ENCODE assay signal across 23 mouse cellular contexts in genomic region chr9:58668171-58668570, GRCm38 (mm10).
A peak's percentile ranks its signal among the peaks of the same experiment; 100 is the strongest.
DNase-seq lines count a peak whose midpoint lies in the region; ATAC-seq and TF ChIP-seq lines count a peak whose summit lies in the region.
"Had no signal": no experiment of that assay in that cellular context is flagged by ENCODE, and none has a peak within 500 bp of the region (broad histone marks: within the 10 kb centered on the region; RNA-seq: fewer than 3 reads in every experiment).

No protein-coding gene starts in this region.

- peak overlapping the region; percentile 75 for H3K27ac ChIP-seq in heart, embryonic 13.5 days (replicated peaks)
- H3K27ac ChIP-seq in heart, postnatal 0 days (ENCODE audit: low read depth), result no peak overlapping the region
- no peak overlapping the region for H3K27ac ChIP-seq in heart, adult 2 months
- peak overlapping the region; percentile 39; the same call in 1 of the 2 replicates for H3K27ac ChIP-seq in embryonic fibroblast, embryonic 13.5 days (ENCODE audit: insufficient read depth, low read length)
- H3K27ac ChIP-seq: embryonic facial prominence, embryonic 12.5 days; forebrain, embryonic 13.5 days; hindbrain, embryonic 13.5 days; hindbrain, postnatal 0 days had no signal

- H3K4me2 ChIP-seq in heart, embryonic 13.5 days, result no peak overlapping the region
- no peak overlapping the region for H3K4me2 ChIP-seq in heart, postnatal 0 days (ENCODE audit: low read depth, low read length)
- H3K4me2 ChIP-seq: embryonic facial prominence, embryonic 12.5 days; forebrain, embryonic 13.5 days; hindbrain, embryonic 13.5 days had no signal

- no peak overlapping the region for H3K4me3 ChIP-seq in heart, embryonic 13.5 days
- no peak overlapping the region for H3K4me3 ChIP-seq in heart, postnatal 0 days (ENCODE audit: low read depth, low read length)
- no peak overlapping the region for H3K4me3 ChIP-seq in heart, adult 2 months
- H3K4me3 ChIP-seq in embryonic fibroblast, embryonic 13.5 days (ENCODE audit: insufficient read depth, low read length), result no peak overlapping the region
- H3K4me3 ChIP-seq: embryonic facial prominence, embryonic 12.5 days; forebrain, embryonic 13.5 days; hindbrain, embryonic 13.5 days had no signal

- no peak for TF ChIP-seq CTCF in heart, postnatal 0 days (IDR thresholded peaks at IDR 0.05; ENCODE audit: low read depth)
- no peak for TF ChIP-seq CTCF in heart, adult 2 months (IDR thresholded peaks at IDR 0.05)
- no peak for TF ChIP-seq CTCF in embryonic fibroblast, embryonic 13.5 days (IDR thresholded peaks at IDR 0.05; ENCODE audit: borderline replicate concordance, insufficient read depth, low read length)

- WGBS in heart, embryonic 13.5 days, result 78% methylated on average over 3 of the region's 3 CpGs
- 42% methylated on average over 3 of the region's 3 CpGs for WGBS in heart, postnatal 0 days
- 81% methylated on average over 3 of the region's 3 CpGs for WGBS in heart, adult 2 months

- H3K79me2 ChIP-seq in heart, adult 2 months (replicated peaks; ENCODE audit: control insufficient read depth, insufficient read depth, low read length), result no peaks in the 10 kb centered on the region

- no peak for ATAC-seq in heart, embryonic 13.5 days (ENCODE audit: extremely low read depth, insufficient number of reproducible peaks, low FRiP score, low TSS enrichment)
- peak; percentile 44; the same call in 1 of the 2 replicates for ATAC-seq in heart, postnatal 0 days (ENCODE audit: insufficient read depth, low read depth)
- ATAC-seq in monocyte, adult 5-6 weeks (replicated peaks; ENCODE audit: insufficient number of reproducible peaks, low FRiP score, low TSS enrichment, poor library complexity, severe bottlenecking), result no peak
- ATAC-seq: CD4-positive, CD25-positive, alpha-beta regulatory T cell, adult 4 months; forebrain, embryonic 13.5 days; forebrain, postnatal 0 days; hindbrain, postnatal 0 days had no signal

- TF ChIP-seq EP300 in heart, postnatal 0 days (IDR thresholded peaks at IDR 0.05; ENCODE audit: low read depth), result no peak
- TF ChIP-seq EP300 in heart, adult 2 months (IDR thresholded peaks at IDR 0.05; ENCODE audit: insufficient read depth, low read depth, low read length), result no peak

- intact Hi-C loops in heart, postnatal 36 days (cut with DNase I), result no loop called here
- intact Hi-C loops in heart, adult 2 months (cut with DNase I), result no loop called here

- no peaks in the 10 kb centered on the region for H3K9me3 ChIP-seq in heart, embryonic 13.5 days
- H3K9me3 ChIP-seq in heart, postnatal 0 days (replicated peaks; ENCODE audit: control insufficient read depth, low read length), result no peaks in the 10 kb centered on the region
- H3K9me3 ChIP-seq: embryonic facial prominence, embryonic 12.5 days; forebrain, embryonic 13.5 days; G1E; hindbrain, embryonic 13.5 days had no signal

- H3K9ac ChIP-seq in heart, embryonic 13.5 days, result no peak overlapping the region
- H3K9ac ChIP-seq in heart, postnatal 0 days (replicated peaks; ENCODE audit: low read depth, low read length), result no peak overlapping the region
- H3K9ac ChIP-seq in heart, adult 2 months (ENCODE audit: low read depth, low read length), result no peak overlapping the region
- H3K9ac ChIP-seq: embryonic facial prominence, embryonic 12.5 days; forebrain, embryonic 13.5 days; forebrain, postnatal 0 days; hindbrain, embryonic 13.5 days had no signal

- no peak for TF ChIP-seq POLR2A in heart, adult 2 months (IDR thresholded peaks at IDR 0.05; ENCODE audit: insufficient read depth, low read depth, low read length)
- TF ChIP-seq POLR2A in embryonic fibroblast, embryonic 13.5 days (IDR thresholded peaks at IDR 0.05; ENCODE audit: low read depth, low read length), result no peak

- DNase-seq in heart, adult 11 months, result peak; percentile 74
- no peak for DNase-seq in heart, postnatal 4 days
- DNase-seq in heart, postnatal 36 days, result no peak
- DNase-seq in heart, postnatal 0 days (ENCODE audit: low spot score), result no peak
- no peak for DNase-seq in heart, adult 2 months
- DNase-seq: adrenal gland, postnatal 14 days; B cell, adult 2 months; cerebellum, adult 11-12 months; cerebellum, adult 9-10 months; cerebellum, postnatal 25 days; forebrain, postnatal 0 days; gastrocnemius, postnatal 14 days; kidney, adult 11 months; kidney, adult 9 months had no signal

- peaks cover 38% of the 10 kb centered on the region for H3K4me1 ChIP-seq in heart, embryonic 13.5 days
- peaks cover 14% of the 10 kb centered on the region; the same call in 1 of the 2 replicates for H3K4me1 ChIP-seq in heart, postnatal 0 days (ENCODE audit: control insufficient read depth, insufficient read depth)
- H3K4me1 ChIP-seq in heart, adult 2 months (ENCODE audit: control insufficient read depth, insufficient read depth, low read length), result peaks cover 3% of the 10 kb centered on the region
- H3K4me1 ChIP-seq in embryonic fibroblast, embryonic 13.5 days (ENCODE audit: control insufficient read depth, insufficient read depth, low read length), result peaks cover 14% of the 10 kb centered on the region

- H3K36me3 ChIP-seq in heart, embryonic 13.5 days, result peaks cover 31% of the 10 kb centered on the region
- H3K36me3 ChIP-seq in heart, postnatal 0 days (replicated peaks; ENCODE audit: control insufficient read depth, insufficient read depth, low read length), result peaks cover 25% of the 10 kb centered on the region
- H3K36me3 ChIP-seq in heart, adult 2 months (ENCODE audit: control insufficient read depth, insufficient read depth, low read length), result no peaks in the 10 kb centered on the region
- H3K36me3 ChIP-seq: embryonic facial prominence, embryonic 12.5 days had no signal

- H3K27me3 ChIP-seq in heart, embryonic 13.5 days (replicated peaks), result no peaks in the 10 kb centered on the region
- H3K27me3 ChIP-seq in heart, postnatal 0 days (ENCODE audit: control insufficient read depth, insufficient read depth, low read length), result no peaks in the 10 kb centered on the region
- no peaks in the 10 kb centered on the region for H3K27me3 ChIP-seq in heart, adult 2 months (ENCODE audit: control insufficient read depth, insufficient read depth, low read length)
- H3K27me3 ChIP-seq: embryonic facial prominence, embryonic 12.5 days; forebrain, embryonic 13.5 days; hindbrain, embryonic 13.5 days had no signal

Comparison
In these comparisons a context has a peak if more than half of its experiments do, and no peak if none do; other contexts are left out.
1. H3K27ac ChIP-seq: peak in heart, embryonic 13.5 days (single experiment) and embryonic fibroblast, embryonic 13.5 days (single experiment); none in heart, postnatal 0 days (single experiment) and heart, adult 2 months (single experiment).